Mouse (Mus musculus) thymus, postnatal 4 days (tissue): Measurements from ENCODE around the gene Aktip.
A peak's percentile ranks its signal among the peaks of the same experiment; 100 is the strongest.

Experiments
- DNase-seq: peaks from one replicate; pipeline ENCODE4 v3.0.0; 2021

The Aktip gene

GRCm38 (mm10) chr8:91199876-91200275 lies at the start of gene Aktip:
TSS of gene Aktip (minus strand) at chr8:91199976.
- no peak for DNase-seq

- DNase-seq, result no peak
These were observed 46.2 kb upstream of the Aktip start for GRCm38 (mm10) chr8:91245821-91246454.

- DNase-seq, result peak; percentile 22
These were observed 42.9 kb upstream of the Aktip start for GRCm38 (mm10) chr8:91242721-91243120.

GRCm38 (mm10) chr8:91241873-91242519 lies 42.2 kb upstream of the Aktip start:
- DNase-seq, result no peak

GRCm38 (mm10) chr8:91241371-91241770 lies 41.6 kb upstream of the Aktip start:
- DNase-seq, result no peak

GRCm38 (mm10) chr8:91237191-91237590 lies 37.4 kb upstream of the Aktip start:
- DNase-seq, result no peak

- no peak for DNase-seq
These were observed 34.3 kb upstream of the Aktip start for GRCm38 (mm10) chr8:91234097-91234496.

- DNase-seq, result no peak
These were observed 27.7 kb upstream of the Aktip start for GRCm38 (mm10) chr8:91227421-91227841.

- no peak for DNase-seq
These were observed 24.5 kb upstream of the Aktip start for GRCm38 (mm10) chr8:91224227-91224626.

GRCm38 (mm10) chr8:91221841-91222240 lies 22.1 kb upstream of the Aktip start:
- no peak for DNase-seq

GRCm38 (mm10) chr8:91218271-91218670 lies 18.5 kb upstream of the Aktip start:
- no peak for DNase-seq

GRCm38 (mm10) chr8:91217062-91217905 lies 17.5 kb upstream of the Aktip start:
- no peak for DNase-seq

- DNase-seq, result no peak
These were observed 14.5 kb upstream of the Aktip start for GRCm38 (mm10) chr8:91214287-91214686.

GRCm38 (mm10) chr8:91212948-91213347 lies 13.2 kb upstream of the Aktip start:
- no peak for DNase-seq

GRCm38 (mm10) chr8:91209658-91210057 lies 9.9 kb upstream of the Aktip start:
- no peak for DNase-seq

GRCm38 (mm10) chr8:91207676-91208075 lies 7.9 kb upstream of the Aktip start:
- no peak for DNase-seq

- no peak for DNase-seq
These were observed 6.1 kb upstream of the Aktip start for GRCm38 (mm10) chr8:91205897-91206296.

- DNase-seq, result no peak
These were observed 1.4 kb upstream of the Aktip start for GRCm38 (mm10) chr8:91201184-91201583.

- DNase-seq, result no peak
These were observed 1.7 kb downstream of the Aktip start for GRCm38 (mm10) chr8:91198036-91198435.

- DNase-seq, result no peak
These were observed 2.5 kb downstream of the Aktip start for GRCm38 (mm10) chr8:91197233-91197632.

- peak; percentile 70 for DNase-seq
These were observed 3.1 kb downstream of the Aktip start for GRCm38 (mm10) chr8:91196661-91197060.

GRCm38 (mm10) chr8:91194081-91194480 lies 5.7 kb downstream of the Aktip start:
- no peak for DNase-seq

GRCm38 (mm10) chr8:91192941-91193340 lies 6.8 kb downstream of the Aktip start:
- no peak for DNase-seq

GRCm38 (mm10) chr8:91190816-91191340 lies 8.9 kb downstream of the Aktip start:
- peak; percentile 85 for DNase-seq
